Mouse (Mus musculus) liver, adult 2 months (tissue): ENCODE results near the gene Trnt1.

Source experiments
- CTCF ChIP-seq: fragments of 200-500 bp; IDR thresholded peaks from 2 replicates; pipeline ENCODE4 v1.5.1; 2011; ENCODE audit warnings: low read depth, low read length, control low read depth
- POLR2A ChIP-seq: fragments of 200-500 bp; IDR thresholded peaks from 2 replicates; pipeline ENCODE4 v1.6.1; 2011; ENCODE audit warnings: low read length, control low read depth; ENCODE audit not compliant: insufficient read depth; ENCODE audit errors: extremely low read depth

- TF ChIP-seq CTCF (peak; percentile 94), POLR2A (peak; percentile 68)
Observed at GRCm38 (mm10) chr6:106799333-106800226, 30.7 kb downstream of the Trnt1 start, which contains the start of gene Crbn.
